Mouse (Mus musculus) kidney, adult 8-10 months (tissue): ENCODE measurements around the gene Morn1.

Experiments used
- DNase-seq, 2 experiments: peaks; one replicate each; pipeline ENCODE4 v3.0.0; 2022

Morn1 gene

GRCm38 (mm10) chr4:155163685-155164084, 77.3 kb downstream of the Morn1 start:
- DNase-seq, result no peak

GRCm38 (mm10) chr4:155164550-155164949, 78.2 kb downstream of the Morn1 start:
- DNase-seq, result peak; percentile 75

- DNase-seq, result no peak
These were observed 79.5 kb downstream of the Morn1 start for GRCm38 (mm10) chr4:155165861-155166260.

- DNase-seq, result no peak
These were observed 82.5 kb downstream of the Morn1 start for GRCm38 (mm10) chr4:155168835-155169252.

GRCm38 (mm10) chr4:155170614-155171212, 84.3 kb downstream of the Morn1 start:
- no peak for DNase-seq

GRCm38 (mm10) chr4:155171961-155172533, 85.7 kb downstream of the Morn1 start:
- no peak for DNase-seq

GRCm38 (mm10) chr4:155172909-155173821, 86.8 kb downstream of the Morn1 start:
- DNase-seq, result peak; percentile 93 to 95

GRCm38 (mm10) chr4:155173822-155174785, 87.7 kb downstream of the Morn1 start:
- no peak for DNase-seq

GRCm38 (mm10) chr4:155176210-155176609, 89.8 kb downstream of the Morn1 start:
- no peak for DNase-seq

GRCm38 (mm10) chr4:155178274-155178673, 91.9 kb downstream of the Morn1 start:
- peak; percentile 41 to 53 for DNase-seq

- DNase-seq, result no peak
These were observed 92.7 kb downstream of the Morn1 start for GRCm38 (mm10) chr4:155178981-155179512.

GRCm38 (mm10) chr4:155183201-155183600, 96.8 kb downstream of the Morn1 start:
- no peak for DNase-seq

- no peak for DNase-seq
These were observed 98.1 kb downstream of the Morn1 start for GRCm38 (mm10) chr4:155184248-155185070.

GRCm38 (mm10) chr4:155185845-155186244, 99.5 kb downstream of the Morn1 start:
- no peak for DNase-seq

GRCm38 (mm10) chr4:155187192-155187674, 100.9 kb downstream of the Morn1 start:
- DNase-seq, result no peak

- peak; percentile 72 to 83 for DNase-seq
These were observed 102.0 kb downstream of the Morn1 start for GRCm38 (mm10) chr4:155188341-155188740.

GRCm38 (mm10) chr4:155188803-155189202, 102.4 kb downstream of the Morn1 start:
- no peak for DNase-seq

GRCm38 (mm10) chr4:155189711-155190139, 103.3 kb downstream of the Morn1 start:
- DNase-seq, result no peak

GRCm38 (mm10) chr4:155190275-155190674, 103.9 kb downstream of the Morn1 start:
- no peak for DNase-seq
